Mouse (Mus musculus) naive thymus-derived CD4-positive, alpha-beta T cell, adult 2 months (primary cell): ENCODE results near the gene Pdss1.

Experiments used
- DNase-seq: peaks from one replicate; pipeline ENCODE4 v3.0.0-alpha.2; 2011; ENCODE audit warnings: low read depth

Pdss1 gene

DNA sequence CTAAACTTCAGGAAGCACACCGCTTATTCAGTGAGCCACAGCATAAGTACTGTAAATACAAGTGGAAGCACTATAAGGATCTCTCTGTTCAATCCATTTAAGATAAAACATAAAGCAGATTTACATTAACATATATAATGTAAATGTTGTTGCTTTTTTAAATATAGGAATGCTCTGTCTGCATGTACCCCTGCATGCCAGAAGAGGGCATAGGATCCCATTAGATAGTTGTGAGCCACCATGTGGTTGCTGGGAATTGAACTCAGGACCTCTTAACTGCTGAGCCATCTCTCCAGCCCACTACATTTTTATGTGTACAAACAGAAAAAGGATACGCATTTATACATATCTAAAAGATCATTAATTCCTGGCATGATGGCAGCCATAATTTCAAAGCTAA, 66.4 kb downstream of the Pdss1 start:
- DNase-seq = peak; percentile 12

DNA sequence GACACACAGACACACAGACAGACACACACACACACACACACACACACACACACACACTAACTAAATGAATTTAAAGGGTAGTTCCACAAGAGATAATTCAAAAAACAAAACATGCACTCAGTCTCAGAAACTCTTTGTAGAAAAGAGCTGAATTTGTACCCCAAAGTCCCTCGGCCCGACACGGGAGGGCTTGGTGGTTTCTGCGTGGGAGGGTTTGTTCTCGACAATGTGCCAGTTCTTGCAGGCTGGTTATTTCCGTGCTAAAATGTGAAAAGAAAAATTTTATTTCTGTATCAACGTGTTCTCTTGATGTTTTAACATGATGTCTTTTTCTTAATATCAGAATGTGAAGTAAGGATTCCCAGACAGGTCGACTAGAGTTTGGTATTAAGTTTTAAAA, 66.9 kb downstream of the Pdss1 start:
- peak; percentile 34 for DNase-seq

- DNase-seq = no peak
Measured at GRCm38 (mm10) chr2:22962970-22963369, 67.6 kb downstream of the Pdss1 start.

DNA sequence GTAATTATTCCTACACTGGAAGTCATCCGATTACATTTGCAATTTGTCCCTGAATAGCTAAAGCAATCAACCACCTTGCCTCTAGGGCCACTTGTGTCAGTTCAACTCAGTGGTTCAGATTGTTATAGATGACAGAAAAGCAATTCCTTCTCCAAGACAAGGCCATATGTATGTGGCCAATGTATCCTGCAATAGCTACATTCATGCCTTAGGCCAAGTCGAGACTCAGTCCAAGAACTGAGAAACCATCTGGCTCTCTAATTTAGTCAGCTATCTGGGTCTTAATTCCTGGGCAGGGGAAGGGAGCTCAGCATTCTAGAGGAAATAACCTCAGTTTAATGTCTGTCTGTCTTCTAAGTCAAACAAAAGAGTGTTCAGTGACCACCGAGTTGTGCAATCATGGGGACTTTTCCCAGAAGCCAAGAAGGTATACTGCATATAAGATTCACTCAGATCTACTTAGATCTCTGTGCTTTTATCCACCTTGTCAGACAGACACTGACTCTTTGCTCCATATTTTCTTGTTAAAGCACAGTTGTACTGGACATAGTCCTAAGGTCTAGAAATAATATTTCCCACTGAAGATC, 82.2 kb downstream of the Pdss1 start:
- no peak for DNase-seq

DNA sequence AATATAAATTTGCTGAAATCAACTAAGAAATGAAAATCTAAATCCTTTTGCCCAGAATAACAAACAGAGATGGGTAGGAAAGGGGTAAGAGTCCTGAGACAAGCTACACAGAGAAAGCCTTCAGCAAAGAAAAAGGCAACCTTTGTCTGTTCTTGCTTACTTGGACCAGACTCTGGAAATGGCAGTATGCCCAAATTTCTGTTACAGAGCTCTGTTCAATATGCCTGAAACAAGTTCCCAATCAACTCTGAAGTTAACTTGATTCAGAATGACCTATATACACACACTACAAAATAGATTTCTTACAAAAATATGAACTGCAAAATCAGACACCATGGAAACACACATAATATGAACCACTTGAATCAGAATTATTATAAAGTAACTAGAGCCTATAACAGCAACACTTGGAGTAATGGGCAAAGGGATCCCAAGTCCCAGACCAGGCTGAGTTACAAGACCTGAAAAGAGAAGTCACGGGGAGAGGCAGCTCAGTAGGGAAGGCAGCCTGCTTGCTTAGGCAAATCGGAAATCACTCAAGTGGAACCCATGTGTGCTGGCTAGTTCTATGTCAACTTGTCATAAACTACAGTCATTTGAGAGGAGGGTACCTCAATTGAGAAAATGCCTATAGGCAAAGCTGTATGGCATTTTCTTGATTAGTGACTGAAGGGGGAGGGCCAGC, 90.8 kb downstream of the Pdss1 start:
- DNase-seq = no peak
